Mouse (Mus musculus): ENCODE data around the gene Dgkq. TPM values are rescaled to one million over a fixed set of nuclear protein-coding genes. Genes with fewer than 3 reads are reported as not detected.

Gene Dgkq
- 3.6 TPM for polyA plus RNA-seq (2014; fragmentation: Illumina TruSeq; extraction: RNeasy Lipid Tissue Mini Kit (QIAGEN cat#74804))

GRCm38 (mm10) chr5:108668977-108669936, at the start of gene Dgkq:
Dgkq (minus strand) TSS chr5:108669672.

GRCm38 (mm10) chr5:108692271-108692670, 22.8 kb upstream of the Dgkq start, which contains the start of gene Fgfrl1:
Fgfrl1 (plus strand) TSS chr5:108692382.

GRCm38 (mm10) chr5:108675251-108675816, 5.9 kb upstream of the Dgkq start, which contains the start of gene Slc26a1:
Slc26a1 (minus strand) TSS chr5:108675569.

GRCm38 (mm10) chr5:108659698-108660631, 9.5 kb downstream of the Dgkq start, which contains the start of gene Idua:
Idua (plus strand) TSS chr5:108660331.

GRCm38 (mm10) chr5:108629634-108630483, 39.6 kb downstream of the Dgkq start, which contains the start of the genes Gak and Tmem175:
Gak (minus strand) TSS chr5:108629755.
Tmem175 (plus strand) TSS chr5:108629770.

Other genes with a start within 250 kb of the Dgkq start
- 38.4 TPM for gene Atp5k, start 235.2 kb downstream of the Dgkq start, polyA plus RNA-seq (2014; fragmentation: Illumina TruSeq; extraction: RNeasy Lipid Tissue Mini Kit (QIAGEN cat#74804))
- gene Mfsd7a, start 220.8 kb downstream of the Dgkq start, polyA plus RNA-seq (2014; fragmentation: Illumina TruSeq; extraction: RNeasy Lipid Tissue Mini Kit (QIAGEN cat#74804)) = 0.57 TPM
- 49.1 TPM for gene Pcgf3, start 208.4 kb downstream of the Dgkq start, polyA plus RNA-seq (2014; fragmentation: Illumina TruSeq; extraction: RNeasy Lipid Tissue Mini Kit (QIAGEN cat#74804))
- gene Cplx1, start 119.6 kb downstream of the Dgkq start, polyA plus RNA-seq (2014; fragmentation: Illumina TruSeq; extraction: RNeasy Lipid Tissue Mini Kit (QIAGEN cat#74804)) = 0.48 TPM
- gene Gak, start 39.9 kb downstream of the Dgkq start, polyA plus RNA-seq (2014; fragmentation: Illumina TruSeq; extraction: RNeasy Lipid Tissue Mini Kit (QIAGEN cat#74804)) = 44.5 TPM
- gene Tmem175, start 39.9 kb downstream of the Dgkq start, polyA plus RNA-seq (2014; fragmentation: Illumina TruSeq; extraction: RNeasy Lipid Tissue Mini Kit (QIAGEN cat#74804)) = 24.3 TPM
- gene Idua, start 9.3 kb downstream of the Dgkq start, polyA plus RNA-seq (2014; fragmentation: Illumina TruSeq; extraction: RNeasy Lipid Tissue Mini Kit (QIAGEN cat#74804)) = 12.3 TPM
- not detected for gene Slc26a1, start 5.9 kb upstream of the Dgkq start, polyA plus RNA-seq (2014; fragmentation: Illumina TruSeq; extraction: RNeasy Lipid Tissue Mini Kit (QIAGEN cat#74804))
- 6.7 TPM for gene Fgfrl1, start 22.7 kb upstream of the Dgkq start, polyA plus RNA-seq (2014; fragmentation: Illumina TruSeq; extraction: RNeasy Lipid Tissue Mini Kit (QIAGEN cat#74804))
- 0.66 TPM for gene Rnf212, start 105.3 kb upstream of the Dgkq start, polyA plus RNA-seq (2014; fragmentation: Illumina TruSeq; extraction: RNeasy Lipid Tissue Mini Kit (QIAGEN cat#74804))
- not detected for gene Tmed11, start 125.7 kb upstream of the Dgkq start, polyA plus RNA-seq (2014; fragmentation: Illumina TruSeq; extraction: RNeasy Lipid Tissue Mini Kit (QIAGEN cat#74804))
- not detected for gene Vmn2r8, start 139.2 kb upstream of the Dgkq start, polyA plus RNA-seq (2014; fragmentation: Illumina TruSeq; extraction: RNeasy Lipid Tissue Mini Kit (QIAGEN cat#74804))
- not detected for gene Vmn2r9, start 182.9 kb upstream of the Dgkq start, polyA plus RNA-seq (2014; fragmentation: Illumina TruSeq; extraction: RNeasy Lipid Tissue Mini Kit (QIAGEN cat#74804))